Mouse (Mus musculus): ENCODE measurements at regions not wholly inside any gene's neighbourhood (a gene's known extent, or its start where the extent isn't known, plus 50 kb on each side); places are given as distances from the start of the nearest gene placed in this dataset.

DNA sequence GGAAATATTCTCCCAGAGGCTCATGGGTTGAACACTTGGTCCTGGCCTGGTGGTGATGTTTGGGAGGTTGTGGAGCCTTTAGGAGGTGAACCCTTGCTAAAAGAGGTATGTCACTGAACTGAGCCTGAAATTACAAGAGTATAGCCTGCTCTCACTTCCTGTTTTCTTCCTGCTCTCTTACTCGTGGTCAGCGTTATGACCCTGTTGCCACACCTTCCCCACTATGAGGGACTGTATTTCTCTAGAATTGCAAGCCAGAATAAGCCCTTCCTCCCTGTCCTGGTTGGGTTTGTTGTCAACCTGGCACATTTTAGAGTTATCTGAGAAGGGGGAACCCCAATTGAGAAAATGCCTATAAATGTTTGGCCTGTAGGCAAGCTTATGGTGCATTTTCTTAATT, 674.1 kb downstream of the Epm2a start:
- H3K27me3 ChIP-seq (ENCODE audit: control insufficient read depth, insufficient read depth, low read length): no peaks in the 10 kb centered on the region
- 62% methylated on average over 2 of the region's 2 CpGs for WGBS
- H3K4me2 ChIP-seq (replicated peaks; ENCODE audit: low read depth, low read length): no peak overlapping the region
- no peaks in the 10 kb centered on the region for H3K36me3 ChIP-seq (ENCODE audit: control insufficient read depth, insufficient read depth, low read length)
- H3K9ac ChIP-seq (ENCODE audit: low read depth, low read length): no peak overlapping the region
- H3K4me3 ChIP-seq (ENCODE audit: low read length): no peak overlapping the region
- no peak for ATAC-seq (ENCODE audit: low FRiP score, low TSS enrichment)
- H3K4me1 ChIP-seq (ENCODE audit: control insufficient read depth, insufficient read depth, low read length): no peaks in the 10 kb centered on the region
- no peak overlapping the region for H3K27ac ChIP-seq (ENCODE audit: low read depth, low read length)
- no peaks in the 10 kb centered on the region for H3K9me3 ChIP-seq (ENCODE audit: control insufficient read depth, low read length)

DNA sequence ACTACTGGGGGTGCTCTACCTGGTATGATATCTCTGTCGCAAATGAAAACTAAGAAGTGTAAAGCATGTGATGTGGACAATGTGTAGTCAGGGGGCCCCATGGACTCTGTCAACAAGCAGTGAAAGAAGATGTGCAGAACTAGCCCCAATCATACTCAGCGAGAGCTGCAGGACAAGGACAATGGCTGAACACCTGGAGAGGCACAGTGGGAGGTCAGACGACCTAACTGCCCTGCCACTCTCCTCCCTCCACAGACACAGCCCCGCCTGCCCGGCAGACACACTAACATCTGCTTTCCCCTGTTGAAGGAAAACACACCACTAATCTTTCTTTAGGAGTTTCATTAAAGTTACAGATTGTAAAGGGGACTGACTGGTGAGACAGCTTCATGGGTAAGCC, 675.1 kb downstream of the Epm2a start:
- Histone ChIP-seq H3K27me3 (ENCODE audit: control insufficient read depth, insufficient read depth, low read length) (no peaks in the 10 kb centered on the region), H3K27ac (ENCODE audit: low read depth, low read length) (no peak overlapping the region), H3K36me3 (ENCODE audit: control insufficient read depth, insufficient read depth, low read length) (no peaks in the 10 kb centered on the region), H3K4me3 (ENCODE audit: low read length) (no peak overlapping the region), H3K9me3 (ENCODE audit: control insufficient read depth, low read length) (no peaks in the 10 kb centered on the region), H3K4me1 (ENCODE audit: control insufficient read depth, insufficient read depth, low read length) (no peaks in the 10 kb centered on the region), H3K4me2 (replicated peaks; ENCODE audit: low read depth, low read length) (no peak overlapping the region), H3K9ac (ENCODE audit: low read depth, low read length) (no peak overlapping the region)
- WGBS: 28% methylated on average over 5 of the region's 5 CpGs
- no peak for ATAC-seq (ENCODE audit: low FRiP score, low TSS enrichment)

DNA sequence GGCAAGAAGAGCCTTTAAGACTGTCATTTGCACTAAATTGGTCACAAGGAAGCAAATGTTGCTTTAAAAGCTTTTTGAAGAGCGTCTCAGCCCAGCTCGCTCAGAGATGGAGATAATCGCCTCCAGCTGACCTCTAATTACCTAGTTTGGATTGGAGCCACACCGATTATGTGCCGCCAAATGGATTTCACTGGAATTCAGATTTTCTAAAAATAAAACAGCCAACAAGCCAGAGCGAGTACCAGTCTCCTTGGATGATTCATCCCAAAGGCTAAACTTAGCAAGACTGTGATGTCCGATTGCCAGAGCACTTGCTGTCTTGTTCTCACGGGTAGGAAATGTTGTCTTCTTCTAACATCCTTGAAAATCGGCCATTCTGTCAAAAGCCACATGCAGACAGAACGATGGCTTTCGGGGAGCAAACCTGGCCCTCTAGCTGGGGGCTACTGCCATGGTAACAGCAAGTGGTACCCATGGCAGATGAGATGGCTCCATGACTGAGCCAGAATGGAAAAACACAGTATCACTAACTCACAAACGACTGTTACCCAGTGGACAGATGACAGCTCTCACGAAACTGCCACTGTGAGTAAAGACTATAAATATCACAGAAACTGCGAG, 676.1 kb downstream of the Epm2a start:
- no peaks in the 10 kb centered on the region for H3K36me3 ChIP-seq (ENCODE audit: control insufficient read depth, insufficient read depth, low read length)
- no peak overlapping the region for H3K4me3 ChIP-seq (ENCODE audit: low read length)
- H3K27me3 ChIP-seq (ENCODE audit: control insufficient read depth, insufficient read depth, low read length): no peaks in the 10 kb centered on the region
- H3K9me3 ChIP-seq (ENCODE audit: control insufficient read depth, low read length): no peaks in the 10 kb centered on the region
- H3K4me1 ChIP-seq (ENCODE audit: control insufficient read depth, insufficient read depth, low read length): no peaks in the 10 kb centered on the region
- 52% methylated on average over 14 of the region's 14 CpGs for WGBS
- no peak for ATAC-seq (ENCODE audit: low FRiP score, low TSS enrichment)
- no peak overlapping the region for H3K27ac ChIP-seq (ENCODE audit: low read depth, low read length)
- no peak overlapping the region for H3K4me2 ChIP-seq (replicated peaks; ENCODE audit: low read depth, low read length)
- H3K9ac ChIP-seq (ENCODE audit: low read depth, low read length): no peak overlapping the region

DNA sequence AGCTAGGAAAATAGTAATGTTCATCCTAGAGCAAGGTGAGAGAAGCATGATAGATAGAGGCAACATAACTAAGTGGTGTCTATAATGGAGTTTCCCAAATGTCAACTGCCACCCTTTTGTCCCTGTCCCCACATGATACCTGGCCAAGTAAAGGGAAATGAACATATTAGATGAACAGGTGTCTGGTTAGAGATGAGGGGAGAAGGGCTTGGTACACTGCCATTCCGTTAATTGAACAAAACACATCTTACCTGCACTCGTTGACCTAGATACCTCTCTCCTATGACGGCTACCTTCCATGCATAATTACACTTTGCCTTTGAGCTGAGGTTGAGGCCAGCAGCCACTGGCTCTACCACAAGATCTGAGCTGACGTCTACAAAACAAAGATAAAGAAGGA, 677.4 kb downstream of the Epm2a start:
- Histone ChIP-seq H3K4me2 (replicated peaks; ENCODE audit: low read depth, low read length) (no peak overlapping the region), H3K4me3 (ENCODE audit: low read length) (no peak overlapping the region), H3K36me3 (ENCODE audit: control insufficient read depth, insufficient read depth, low read length) (no peaks in the 10 kb centered on the region), H3K9me3 (ENCODE audit: control insufficient read depth, low read length) (no peaks in the 10 kb centered on the region), H3K27me3 (ENCODE audit: control insufficient read depth, insufficient read depth, low read length) (no peaks in the 10 kb centered on the region), H3K27ac (ENCODE audit: low read depth, low read length) (no peak overlapping the region), H3K9ac (ENCODE audit: low read depth, low read length) (no peak overlapping the region), H3K4me1 (ENCODE audit: control insufficient read depth, insufficient read depth, low read length) (no peaks in the 10 kb centered on the region)
- ATAC-seq (ENCODE audit: low FRiP score, low TSS enrichment): no peak
- WGBS: 93% methylated on average over 4 of the region's 4 CpGs

DNA sequence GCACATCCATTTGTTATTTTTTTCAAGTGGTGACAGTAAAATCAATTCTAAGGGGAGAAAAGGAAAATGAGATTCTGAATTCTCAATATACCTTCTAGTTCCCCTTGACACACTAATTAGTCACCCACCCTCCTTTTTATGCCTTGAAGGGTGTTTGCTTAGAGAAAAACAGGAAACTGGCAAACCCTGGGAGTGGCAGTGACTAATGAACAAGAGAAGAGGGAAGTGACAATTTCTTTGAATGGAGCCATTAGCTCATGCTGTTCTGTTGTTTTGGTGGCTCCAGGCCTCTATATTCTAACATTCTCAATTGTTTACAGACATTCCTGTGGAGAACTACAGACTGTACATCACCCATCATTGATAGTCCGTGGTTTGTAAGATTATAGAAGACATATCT, 692.0 kb downstream of the Epm2a start:
- no peak for ATAC-seq (ENCODE audit: low FRiP score, low TSS enrichment)
- WGBS: 59% methylated on average over 1 of the region's 1 CpGs
- Histone ChIP-seq H3K27me3 (ENCODE audit: control insufficient read depth, insufficient read depth, low read length) (no peaks in the 10 kb centered on the region), H3K4me2 (replicated peaks; ENCODE audit: low read depth, low read length) (no peak overlapping the region), H3K36me3 (ENCODE audit: control insufficient read depth, insufficient read depth, low read length) (no peaks in the 10 kb centered on the region), H3K27ac (ENCODE audit: low read depth, low read length) (no peak overlapping the region), H3K9ac (ENCODE audit: low read depth, low read length) (no peak overlapping the region), H3K4me1 (ENCODE audit: control insufficient read depth, insufficient read depth, low read length) (no peaks in the 10 kb centered on the region), H3K9me3 (ENCODE audit: control insufficient read depth, low read length) (no peaks in the 10 kb centered on the region), H3K4me3 (ENCODE audit: low read length) (no peak overlapping the region)

DNA sequence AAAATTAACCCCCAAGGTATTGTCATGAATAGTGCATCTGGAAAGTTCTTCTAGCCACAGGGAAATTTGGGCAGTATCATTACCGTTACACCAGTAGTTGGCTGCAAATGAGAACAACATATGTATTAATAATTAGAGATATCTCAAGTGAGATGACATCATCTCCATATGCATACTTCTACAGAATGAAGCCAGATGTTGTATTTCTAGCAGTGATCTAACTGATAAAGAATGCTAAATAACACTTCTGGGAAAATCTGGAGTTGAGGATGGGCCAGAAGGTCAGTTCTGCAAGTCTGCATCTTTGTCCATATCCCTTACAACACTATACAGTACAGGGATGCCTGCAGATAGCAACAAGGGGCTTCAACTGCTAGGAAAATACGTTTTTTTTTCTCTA, 702.7 kb downstream of the Epm2a start:
- H3K36me3 ChIP-seq (ENCODE audit: control insufficient read depth, insufficient read depth, low read length): no peaks in the 10 kb centered on the region
- H3K4me3 ChIP-seq (ENCODE audit: low read length): no peak overlapping the region
- no peaks in the 10 kb centered on the region for H3K4me1 ChIP-seq (ENCODE audit: control insufficient read depth, insufficient read depth, low read length)
- no peaks in the 10 kb centered on the region for H3K9me3 ChIP-seq (ENCODE audit: control insufficient read depth, low read length)
- H3K4me2 ChIP-seq (replicated peaks; ENCODE audit: low read depth, low read length): no peak overlapping the region
- no peaks in the 10 kb centered on the region for H3K27me3 ChIP-seq (ENCODE audit: control insufficient read depth, insufficient read depth, low read length)
- no peak for ATAC-seq (ENCODE audit: low FRiP score, low TSS enrichment)
- WGBS: 61% methylated on average over 2 of the region's 2 CpGs
- no peak overlapping the region for H3K9ac ChIP-seq (ENCODE audit: low read depth, low read length)
- H3K27ac ChIP-seq (ENCODE audit: low read depth, low read length): no peak overlapping the region

DNA sequence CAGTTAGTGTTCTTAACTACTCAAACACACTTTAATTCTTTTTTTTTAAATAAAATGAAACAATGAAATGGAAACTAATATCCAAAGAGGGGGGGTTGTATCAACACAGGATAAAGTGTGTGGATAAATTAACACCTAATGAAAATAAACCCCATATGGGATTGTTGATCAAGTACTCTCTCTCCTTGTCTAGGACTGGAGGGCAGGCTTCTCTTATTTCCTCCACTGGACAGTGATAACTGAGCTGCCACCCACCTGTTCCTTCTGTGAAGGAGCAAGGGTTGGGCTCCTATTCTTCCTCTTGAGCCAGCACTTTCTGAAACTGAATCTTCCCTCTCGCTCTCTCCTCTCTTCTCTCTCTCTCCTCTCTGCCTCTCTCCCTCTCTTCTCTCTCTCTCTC, 716.5 kb downstream of the Epm2a start:
- H3K27ac ChIP-seq (ENCODE audit: low read depth, low read length): no peak overlapping the region
- peak; percentile 92 for ATAC-seq (ENCODE audit: low FRiP score, low TSS enrichment)
- 50% methylated on average over 1 of the region's 1 CpGs for WGBS
- no peak overlapping the region for H3K4me3 ChIP-seq (ENCODE audit: low read length)
- no peaks in the 10 kb centered on the region for H3K4me1 ChIP-seq (ENCODE audit: control insufficient read depth, insufficient read depth, low read length)
- no peaks in the 10 kb centered on the region for H3K27me3 ChIP-seq (ENCODE audit: control insufficient read depth, insufficient read depth, low read length)
- no peak overlapping the region for H3K9ac ChIP-seq (ENCODE audit: low read depth, low read length)
- H3K36me3 ChIP-seq (ENCODE audit: control insufficient read depth, insufficient read depth, low read length): no peaks in the 10 kb centered on the region
- no peak overlapping the region for H3K4me2 ChIP-seq (replicated peaks; ENCODE audit: low read depth, low read length)
- no peaks in the 10 kb centered on the region for H3K9me3 ChIP-seq (ENCODE audit: control insufficient read depth, low read length)

DNA sequence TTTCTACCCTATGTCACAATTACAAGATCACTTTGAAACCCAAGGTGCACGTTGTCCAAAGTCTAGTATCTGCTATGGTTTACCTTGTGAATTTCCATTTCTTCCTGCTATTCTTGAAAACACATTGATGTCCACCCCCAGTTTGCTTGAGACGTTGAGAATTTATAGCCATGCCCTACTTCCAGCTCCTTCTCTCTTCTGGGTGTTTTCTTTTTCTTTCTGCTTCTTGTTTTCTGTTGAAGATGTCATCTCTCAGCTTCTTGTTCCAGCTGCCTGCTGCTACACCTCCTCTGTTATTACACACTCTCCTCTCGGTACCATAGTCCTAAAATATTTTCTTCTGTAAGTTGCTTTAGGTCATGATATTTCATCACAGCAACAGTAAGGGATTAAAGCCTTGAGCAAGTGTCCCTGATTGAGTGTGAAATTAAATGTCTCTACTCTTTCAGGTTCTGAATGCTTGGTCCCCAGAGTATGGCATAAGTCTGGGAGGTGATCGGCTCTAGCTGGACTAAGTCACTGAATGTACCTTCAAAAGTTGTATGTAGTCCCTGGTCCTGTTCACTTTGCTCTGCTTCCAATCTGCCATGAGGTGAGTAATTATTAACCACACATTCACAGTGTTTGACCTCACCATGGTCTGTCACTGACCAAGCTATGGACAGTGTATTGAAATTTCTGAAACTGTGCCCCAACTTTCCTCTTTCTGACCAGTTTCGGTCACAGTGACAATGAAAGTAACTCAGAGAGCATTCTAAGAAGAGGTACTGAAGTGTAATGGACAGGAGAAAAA, 718.1 kb downstream of the Epm2a start:
- Histone ChIP-seq H3K9ac (ENCODE audit: low read depth, low read length) (no peak overlapping the region), H3K36me3 (ENCODE audit: control insufficient read depth, insufficient read depth, low read length) (no peaks in the 10 kb centered on the region), H3K4me2 (replicated peaks; ENCODE audit: low read depth, low read length) (no peak overlapping the region), H3K27me3 (ENCODE audit: control insufficient read depth, insufficient read depth, low read length) (no peaks in the 10 kb centered on the region), H3K9me3 (ENCODE audit: control insufficient read depth, low read length) (no peaks in the 10 kb centered on the region), H3K4me3 (ENCODE audit: low read length) (no peak overlapping the region), H3K4me1 (ENCODE audit: control insufficient read depth, insufficient read depth, low read length) (no peaks in the 10 kb centered on the region), H3K27ac (ENCODE audit: low read depth, low read length) (no peak overlapping the region)
- ATAC-seq (ENCODE audit: low FRiP score, low TSS enrichment): 0 out of 2 replicates have a peak, but pooled peaks have one; percentile 20
- WGBS: 70% methylated on average over 5 of the region's 5 CpGs

DNA sequence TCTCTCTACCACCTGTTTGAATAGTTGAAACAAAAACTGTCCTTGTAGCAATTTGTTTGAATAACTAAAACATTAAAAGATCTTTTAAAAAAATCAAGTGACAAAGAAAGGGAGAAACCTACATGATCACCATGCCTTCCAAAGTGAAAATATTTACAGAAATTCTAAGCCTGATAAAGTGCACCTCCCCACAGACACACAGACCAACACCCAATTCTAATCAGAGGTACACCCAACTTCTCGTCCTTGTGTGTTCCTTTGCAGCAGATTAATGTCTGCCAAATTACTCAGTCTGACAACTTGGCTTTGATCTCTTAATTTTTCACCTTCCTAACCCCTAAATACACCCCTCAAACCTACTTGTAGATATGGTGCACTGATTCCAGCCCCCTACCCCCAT, 719.1 kb downstream of the Epm2a start:
- no peaks in the 10 kb centered on the region for H3K4me1 ChIP-seq (ENCODE audit: control insufficient read depth, insufficient read depth, low read length)
- H3K9ac ChIP-seq (ENCODE audit: low read depth, low read length): no peak overlapping the region
- ATAC-seq (ENCODE audit: low FRiP score, low TSS enrichment): no peak
- H3K27ac ChIP-seq (ENCODE audit: low read depth, low read length): no peak overlapping the region
- H3K36me3 ChIP-seq (ENCODE audit: control insufficient read depth, insufficient read depth, low read length): no peaks in the 10 kb centered on the region
- no peak overlapping the region for H3K4me2 ChIP-seq (replicated peaks; ENCODE audit: low read depth, low read length)
- no peaks in the 10 kb centered on the region for H3K27me3 ChIP-seq (ENCODE audit: control insufficient read depth, insufficient read depth, low read length)
- H3K9me3 ChIP-seq (ENCODE audit: control insufficient read depth, low read length): no peaks in the 10 kb centered on the region
- WGBS: 54% methylated on average over 1 of the region's 1 CpGs
- H3K4me3 ChIP-seq (ENCODE audit: low read length): no peak overlapping the region
